Mouse (Mus musculus) brain, embryonic 14.5 days (tissue): ENCODE measurements around the gene Filip1l. TPM values are rescaled to one million over a fixed set of nuclear protein-coding genes. Genes with fewer than 3 reads are reported as not detected.
A peak's percentile ranks its signal among the peaks of the same experiment; 100 is the strongest.

Source experiments
- DNase-seq: peaks from one replicate; pipeline ENCODE4 v3.0.0-alpha.2; 2011; ENCODE audit warnings: low read depth
- CTCF ChIP-seq: fragments of 200-500 bp; IDR thresholded peaks from 2 replicates; pipeline ENCODE4 v1.5.1; 2012; ENCODE audit warnings: inconsistent platforms, mild to moderate bottlenecking, moderate library complexity, borderline replicate concordance; ENCODE audit not compliant: insufficient read depth, insufficient read length; ENCODE audit errors: extremely low read depth
- POLR2A ChIP-seq: fragments of 200-500 bp; IDR thresholded peaks from 2 replicates; pipeline ENCODE4 v1.6.1; 2012; ENCODE audit warnings: mild to moderate bottlenecking, inconsistent platforms, borderline replicate concordance; ENCODE audit not compliant: poor library complexity, insufficient read depth, insufficient read length, severe bottlenecking; ENCODE audit errors: extremely low read depth
- polyA plus RNA-seq: library from polyadenylated mRNA; depleted of rRNA; stranded (reverse); fragments of >200 nt; gene quantifications from 2 replicates; pipeline ENCODE4 v1.2.3, GENCODE M21; 2012

Filip1l gene
- polyA plus RNA-seq, 1 experiment: 2.5 TPM

GRCm38 (mm10) chr16:57502230-57502629 lies 149.3 kb downstream of the Filip1l start:
- no peak for TF ChIP-seq CTCF
- TF ChIP-seq POLR2A: no peak
- no peak for DNase-seq

- no peak for TF ChIP-seq CTCF
- no peak for TF ChIP-seq POLR2A
- no peak for DNase-seq
Measured at GRCm38 (mm10) chr16:57502761-57503160, 149.9 kb downstream of the Filip1l start.

DNA sequence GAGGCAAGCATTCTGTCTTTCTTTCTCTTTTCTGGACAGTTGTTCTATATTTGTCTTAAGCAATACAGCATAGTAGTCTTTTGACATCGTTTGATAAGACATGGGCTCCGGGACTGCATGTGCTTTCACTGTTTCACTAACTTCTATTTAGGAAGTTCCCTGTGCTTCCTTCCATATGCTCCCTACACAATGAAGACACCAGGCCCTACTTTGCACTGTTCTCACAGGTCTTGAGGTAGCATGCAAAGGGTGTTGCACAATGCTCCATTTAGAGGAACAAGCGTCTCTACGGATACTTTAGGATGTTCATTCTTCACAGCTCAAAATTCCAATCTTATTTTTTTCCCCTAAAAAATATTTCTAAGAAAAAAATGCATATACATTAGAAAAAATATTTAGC lies 151.8 kb downstream of the Filip1l start:
- TF ChIP-seq POLR2A: no peak
- no peak for TF ChIP-seq CTCF
- no peak for DNase-seq

DNA sequence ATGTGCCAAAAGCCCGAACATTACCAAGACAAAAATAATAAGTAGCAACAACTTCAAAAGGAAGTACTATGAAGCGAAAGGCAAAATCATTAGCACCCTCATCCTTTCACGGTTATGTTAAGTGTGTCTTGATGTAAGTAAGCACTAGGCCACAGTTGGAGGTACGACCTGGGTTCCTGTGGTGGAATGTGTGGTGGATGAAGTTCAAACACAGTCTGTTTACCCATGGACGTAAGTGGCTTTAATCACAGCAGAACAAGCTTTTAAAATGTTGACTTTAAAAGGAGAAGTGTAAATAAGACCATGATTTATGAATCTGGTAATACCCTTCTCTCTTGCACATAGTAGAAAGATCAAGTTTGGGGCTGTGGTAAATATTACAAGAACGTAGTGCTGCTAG lies 153.2 kb downstream of the Filip1l start:
- no peak for DNase-seq
- TF ChIP-seq CTCF (no peak), POLR2A (no peak)

DNA sequence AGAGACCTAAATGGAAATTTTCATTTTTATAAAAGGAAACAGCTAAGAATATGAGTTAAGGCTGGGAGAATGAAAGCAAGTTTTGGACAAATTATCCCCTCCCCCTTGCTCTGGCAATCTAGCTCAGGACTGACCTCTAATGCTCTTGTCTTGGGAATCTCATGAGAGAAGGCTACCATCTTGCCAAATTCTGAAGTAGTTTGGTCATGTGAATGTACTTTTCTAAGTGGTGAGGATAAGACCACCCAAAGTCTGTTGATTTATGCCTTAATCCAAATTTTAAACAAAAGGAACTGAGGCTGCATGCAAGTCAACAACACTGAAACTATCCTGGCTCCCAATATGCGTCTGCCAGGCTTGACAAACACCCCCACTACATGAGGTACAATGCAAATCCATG lies 155.5 kb downstream of the Filip1l start:
- no peak for TF ChIP-seq POLR2A
- no peak for TF ChIP-seq CTCF
- no peak for DNase-seq

GRCm38 (mm10) chr16:57509099-57509498 lies 156.2 kb downstream of the Filip1l start:
- DNase-seq: no peak
- TF ChIP-seq POLR2A: no peak
- TF ChIP-seq CTCF: no peak

- no peak for DNase-seq
- TF ChIP-seq POLR2A: no peak
- TF ChIP-seq CTCF: no peak
Measured at GRCm38 (mm10) chr16:57513562-57513961, 160.7 kb downstream of the Filip1l start.

- no peak for DNase-seq
- TF ChIP-seq CTCF: no peak
- no peak for TF ChIP-seq POLR2A
Measured at GRCm38 (mm10) chr16:57514371-57514770, 161.5 kb downstream of the Filip1l start.

GRCm38 (mm10) chr16:57515636-57516035 lies 162.7 kb downstream of the Filip1l start:
- TF ChIP-seq CTCF (no peak), POLR2A (no peak)
- no peak for DNase-seq

GRCm38 (mm10) chr16:57525046-57525445 lies 172.2 kb downstream of the Filip1l start:
- no peak for DNase-seq
- TF ChIP-seq POLR2A: no peak

DNA sequence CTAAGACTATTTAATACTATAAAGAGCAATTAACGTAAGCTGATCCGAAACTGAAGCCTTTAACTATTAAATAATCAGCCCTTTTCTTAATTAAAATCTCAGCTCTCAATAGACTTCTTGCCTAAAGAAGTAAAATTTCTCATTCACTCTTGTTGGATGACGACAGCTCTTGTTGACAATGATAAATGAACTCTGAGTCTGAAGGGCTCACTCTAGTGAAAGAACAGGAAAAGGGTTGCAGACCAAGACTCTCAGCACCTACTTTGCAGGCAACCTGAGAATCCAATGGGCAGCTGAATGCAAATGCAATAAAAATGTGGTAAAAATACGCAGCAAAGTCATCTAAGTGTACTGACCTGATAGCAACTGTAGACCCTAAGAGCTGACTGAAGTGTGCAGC lies 172.6 kb downstream of the Filip1l start:
- TF ChIP-seq CTCF (no peak), POLR2A (no peak)

GRCm38 (mm10) chr16:57526893-57527292 lies 174.0 kb downstream of the Filip1l start:
- TF ChIP-seq POLR2A (no peak), CTCF (no peak)
- DNase-seq: no peak

More for the DNA sequence above, 172.6 kb downstream of the Filip1l start:
- DNase-seq: no peak

DNA sequence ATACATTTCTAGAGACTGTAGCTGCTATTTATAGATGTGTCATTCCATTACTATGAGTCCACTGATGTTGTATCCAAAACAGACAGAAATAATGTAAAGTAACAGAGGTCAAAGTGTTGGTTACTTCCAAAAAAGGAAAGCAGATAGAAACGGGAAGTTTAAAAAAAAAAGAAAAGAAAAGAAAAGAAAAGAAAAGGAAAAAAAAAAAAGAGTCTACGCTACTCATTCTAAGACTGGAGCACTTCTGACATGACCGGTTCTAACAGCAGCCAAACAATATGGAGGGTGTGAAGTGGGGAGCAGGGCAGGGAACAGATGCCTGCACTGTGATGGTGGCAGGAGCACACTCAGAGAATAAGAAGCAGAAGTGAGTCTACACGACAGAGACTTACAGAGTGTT lies 175.6 kb downstream of the Filip1l start:
- no peak for DNase-seq
- TF ChIP-seq CTCF: no peak
- TF ChIP-seq POLR2A: no peak

DNA sequence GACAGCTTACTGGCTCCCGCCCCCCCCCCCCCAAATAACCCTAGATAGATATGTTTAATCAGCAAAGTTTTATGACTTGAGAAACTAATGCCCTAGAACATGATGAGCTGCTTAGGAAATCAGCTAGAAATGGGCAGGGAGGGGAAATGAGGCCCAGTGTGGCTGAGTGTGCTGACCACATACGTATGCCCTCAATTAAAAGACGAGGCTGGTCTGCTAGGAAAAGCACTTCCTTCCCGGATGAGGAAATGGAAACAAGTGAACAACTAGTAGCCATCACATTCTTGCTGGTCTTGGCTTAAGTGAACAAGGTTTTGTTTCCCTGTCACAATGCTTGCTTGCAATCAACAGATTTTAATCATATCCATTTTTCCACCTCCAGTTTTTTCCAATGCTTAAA lies 177.7 kb downstream of the Filip1l start:
- TF ChIP-seq CTCF (no peak), POLR2A (no peak)
- no peak for DNase-seq

DNA sequence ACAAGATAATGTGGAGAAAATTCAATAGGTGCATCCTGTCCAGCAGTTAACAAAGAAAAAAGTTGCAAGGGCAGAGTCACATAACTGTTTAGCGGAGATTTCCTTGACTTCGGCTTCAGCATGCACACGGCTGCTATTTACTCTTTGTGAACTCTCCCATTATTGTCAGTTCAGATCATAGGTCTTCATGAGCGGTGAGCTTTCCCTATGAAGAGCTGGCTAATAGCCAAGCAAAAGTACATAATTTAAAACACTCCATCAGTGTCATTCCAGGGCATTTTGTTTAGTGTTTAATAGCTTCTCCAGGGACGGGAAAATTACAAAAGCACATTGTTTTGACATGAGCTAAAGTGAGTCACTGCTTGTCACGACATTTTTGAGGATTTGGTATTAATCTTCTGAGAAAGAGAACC lies 179.2 kb downstream of the Filip1l start:
- no peak for TF ChIP-seq POLR2A
- no peak for TF ChIP-seq CTCF
- peak; percentile 49 for DNase-seq
